Mouse (Mus musculus) lung, embryonic 15.5 days (tissue): Measurements from ENCODE around the gene Tmc5. TPM values are rescaled to one million over a fixed set of nuclear protein-coding genes. Genes with fewer than 3 reads are reported as not detected.

Experiments
- ATAC-seq: fragments of 200-750 bp; cut with Nextera tagmentation; 2 replicates; pipeline ENCODE4 v1.8.0; 2017; ENCODE audit warnings: moderate number of reproducible peaks, borderline replicate concordance; ENCODE audit not compliant: low FRiP score, low TSS enrichment; ENCODE audit errors: extremely low read depth
- H3K27ac ChIP-seq: fragments of 300-500 bp; sonication (generic); 2 replicates; pipeline ENCODE4 v1.5.1; 2015; ENCODE audit warnings: moderate library complexity, mild to moderate bottlenecking, inconsistent platforms
- H3K27me3 ChIP-seq: fragments of 300-500 bp; sonication (generic); 2 replicates; pipeline ENCODE4 v1.6.1; 2015; ENCODE audit warnings: inconsistent platforms
- H3K36me3 ChIP-seq: fragments of 300-500 bp; sonication (generic); 2 replicates; pipeline ENCODE4 v1.6.1; 2015; ENCODE audit warnings: inconsistent platforms
- H3K4me1 ChIP-seq: fragments of 300-500 bp; sonication (generic); 2 replicates; pipeline ENCODE4 v1.6.1; 2015; ENCODE audit warnings: inconsistent platforms
- H3K4me2 ChIP-seq: fragments of 300-500 bp; sonication (generic); 2 replicates; pipeline ENCODE4 v1.6.1; 2015; ENCODE audit warnings: inconsistent platforms, mild to moderate bottlenecking, moderate library complexity
- H3K4me3 ChIP-seq: fragments of 300-500 bp; sonication (generic); 2 replicates; pipeline ENCODE4 v1.5.1; 2015; ENCODE audit warnings: mild to moderate bottlenecking, inconsistent platforms
- H3K9ac ChIP-seq: fragments of 300-500 bp; sonication (generic); 2 replicates; pipeline ENCODE4 v1.6.1; 2015; ENCODE audit warnings: inconsistent platforms
- H3K9me3 ChIP-seq: fragments of 300-500 bp; sonication (generic); 2 replicates; pipeline ENCODE4 v1.6.1; 2016; ENCODE audit warnings: inconsistent platforms
- WGBS: fragments of 180-500 bp; shearing (Covaris S2); methylation state at CpG from one replicate; pipeline ENCODE4 v1.1.7; 2015; 5-methylcytosine and 5-hydroxymethylcytosine counted together
- polyA plus RNA-seq: library from polyadenylated mRNA; unstranded; fragments of >200 nt; fragmentation: Nextera tagmentation; extraction: Ambion mirVana; gene quantifications from 2 replicates; pipeline ENCODE4 v1.2.1, GENCODE M21; 2015

The Tmc5 gene
- polyA plus RNA-seq, 1 experiment from 2014 or later: 0.21 TPM

DNA sequence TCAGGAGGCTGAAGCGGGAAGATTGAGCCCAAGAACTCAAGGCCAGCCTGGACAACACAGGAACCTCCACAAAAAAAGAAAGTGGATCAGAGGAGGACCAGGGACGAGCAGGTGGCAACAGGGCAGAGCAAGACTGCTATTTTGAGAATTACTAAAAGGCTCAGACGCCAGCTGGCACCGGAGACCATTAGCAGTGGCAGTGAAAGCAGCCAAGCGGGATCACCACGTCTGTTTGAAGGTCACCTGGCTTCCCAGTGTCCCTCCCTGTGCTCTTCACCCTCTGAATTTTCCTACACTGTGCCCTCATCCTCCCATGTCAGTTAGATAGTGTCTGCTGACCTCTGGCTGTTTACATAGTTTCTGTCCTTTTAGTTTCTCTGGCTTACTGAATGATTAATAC lies 11.2 kb upstream of the Tmc5 start:
- no peak overlapping the region for H3K4me3 ChIP-seq
- no peak overlapping the region for H3K27ac ChIP-seq
- H3K9ac ChIP-seq: no peak overlapping the region
- H3K27me3 ChIP-seq: no peaks in the 10 kb centered on the region
- ATAC-seq: no peak
- no peaks in the 10 kb centered on the region for H3K9me3 ChIP-seq
- no peak overlapping the region for H3K4me2 ChIP-seq
- no peaks in the 10 kb centered on the region for H3K36me3 ChIP-seq
- peaks cover 10% of the 10 kb centered on the region; the same call in 1 of the 2 replicates for H3K4me1 ChIP-seq
- 60% methylated on average over 6 of the region's 6 CpGs for WGBS

- Histone ChIP-seq H3K9me3 (no peaks in the 10 kb centered on the region), H3K27me3 (peaks cover 12% of the 10 kb centered on the region; the same call in 1 of the 2 replicates), H3K4me3 (no peak overlapping the region), H3K9ac (no peak overlapping the region), H3K27ac (no peak overlapping the region), H3K4me1 (peaks cover 19% of the 10 kb centered on the region), H3K4me2 (no peak overlapping the region), H3K36me3 (no peaks in the 10 kb centered on the region)
- ATAC-seq: no peak
- 86% methylated on average over 5 of the region's 5 CpGs for WGBS
Observed at GRCm38 (mm10) chr7:118590726-118591305, 6.3 kb upstream of the Tmc5 start.

GRCm38 (mm10) chr7:118592146-118592545 lies 5.0 kb upstream of the Tmc5 start:
- ATAC-seq: no peak
- WGBS: 40% methylated on average over 6 of the region's 6 CpGs

GRCm38 (mm10) chr7:118593567-118594407 lies 3.3 kb upstream of the Tmc5 start:
- peaks cover 26% of the 10 kb centered on the region for H3K4me1 ChIP-seq
- H3K4me2 ChIP-seq: no peak overlapping the region
- 0 out of 2 replicates have a peak overlapping the region, but pooled peaks have one; percentile 24 for H3K27ac ChIP-seq
- WGBS: 13% methylated on average over 9 of the region's 9 CpGs
- H3K9me3 ChIP-seq: no peaks in the 10 kb centered on the region
- H3K9ac ChIP-seq: no peak overlapping the region
- H3K36me3 ChIP-seq: no peaks in the 10 kb centered on the region
- ATAC-seq: peak; percentile 41; the same call in 1 of the 2 replicates
- H3K4me3 ChIP-seq: no peak overlapping the region
- H3K27me3 ChIP-seq: peaks cover 38% of the 10 kb centered on the region

More at GRCm38 (mm10) chr7:118592146-118592545, 5.0 kb upstream of the Tmc5 start:
- no peak overlapping the region for H3K4me3 ChIP-seq
- H3K4me1 ChIP-seq: peaks cover 23% of the 10 kb centered on the region
- H3K9me3 ChIP-seq: no peaks in the 10 kb centered on the region
- H3K9ac ChIP-seq: no peak overlapping the region
- no peaks in the 10 kb centered on the region for H3K36me3 ChIP-seq
- H3K4me2 ChIP-seq: no peak overlapping the region
- H3K27me3 ChIP-seq: peaks cover 24% of the 10 kb centered on the region
- no peak overlapping the region for H3K27ac ChIP-seq

DNA sequence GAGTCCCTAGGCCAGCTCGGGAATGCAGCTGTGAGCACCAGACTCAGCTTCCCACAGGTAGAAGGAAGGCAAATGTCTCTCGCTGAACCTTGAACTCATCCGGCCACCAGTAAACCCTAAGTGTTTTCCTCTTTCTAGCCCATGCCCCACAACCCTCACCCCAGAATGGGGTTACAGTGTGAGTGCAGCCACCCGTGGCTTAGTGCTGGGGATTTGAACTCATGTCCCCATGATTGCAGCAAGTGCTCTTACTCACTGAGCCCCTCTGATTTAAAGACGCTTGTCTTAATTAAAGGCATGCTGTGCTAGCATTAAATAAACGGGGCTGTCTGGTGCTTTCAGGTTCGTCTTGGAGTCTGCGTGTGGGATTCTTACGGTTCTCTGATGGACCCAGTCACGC lies 2.5 kb upstream of the Tmc5 start:
- 0 out of 2 replicates have a peak overlapping the region, but pooled peaks have one; percentile 12 for H3K4me3 ChIP-seq
- H3K27me3 ChIP-seq: peaks cover 44% of the 10 kb centered on the region
- no peaks in the 10 kb centered on the region for H3K9me3 ChIP-seq
- peaks cover 26% of the 10 kb centered on the region for H3K4me1 ChIP-seq
- no peak overlapping the region for H3K27ac ChIP-seq
- ATAC-seq: no peak
- no peaks in the 10 kb centered on the region for H3K36me3 ChIP-seq
- 30% methylated on average over 10 of the region's 10 CpGs for WGBS
- peak overlapping the region; percentile 51 for H3K4me2 ChIP-seq
- no peak overlapping the region for H3K9ac ChIP-seq

GRCm38 (mm10) chr7:118595228-118595627 lies 1.9 kb upstream of the Tmc5 start:
- Histone ChIP-seq H3K27me3 (peaks cover 47% of the 10 kb centered on the region), H3K4me2 (peak overlapping the region; percentile 51), H3K4me1 (peaks cover 26% of the 10 kb centered on the region), H3K4me3 (peak overlapping the region; percentile 12; the same call in 1 of the 2 replicates), H3K9me3 (no peaks in the 10 kb centered on the region), H3K27ac (no peak overlapping the region), H3K9ac (no peak overlapping the region), H3K36me3 (no peaks in the 10 kb centered on the region)
- WGBS: 3% methylated on average over 14 of the region's 14 CpGs
- peak; percentile 29; the same call in 1 of the 2 replicates for ATAC-seq

DNA sequence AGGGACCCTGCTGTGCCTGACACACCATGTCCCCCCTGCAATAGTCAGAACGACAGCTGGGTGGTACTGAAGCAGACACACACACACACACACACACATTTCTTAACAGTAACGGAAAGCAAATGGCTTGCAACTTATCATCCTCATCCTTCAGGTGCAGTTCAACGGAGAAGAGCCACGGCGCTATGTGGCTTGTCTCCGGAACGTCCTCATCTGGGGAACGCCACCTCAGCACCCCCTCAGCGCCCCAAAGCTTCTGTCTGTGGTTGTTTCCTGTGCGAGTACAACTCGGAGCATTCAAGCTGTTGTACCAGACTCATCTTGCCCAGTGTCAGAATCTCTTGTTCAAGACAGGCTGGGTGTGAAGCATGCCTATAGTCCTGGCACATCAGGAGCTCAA lies 826 bp upstream of the Tmc5 start:
- H3K9ac ChIP-seq: no peak overlapping the region
- no peaks in the 10 kb centered on the region for H3K9me3 ChIP-seq
- no peak overlapping the region for H3K4me3 ChIP-seq
- H3K4me1 ChIP-seq: peaks cover 26% of the 10 kb centered on the region
- no peak overlapping the region for H3K4me2 ChIP-seq
- no peak for ATAC-seq
- H3K27me3 ChIP-seq: peaks cover 47% of the 10 kb centered on the region
- H3K36me3 ChIP-seq: no peaks in the 10 kb centered on the region
- H3K27ac ChIP-seq: no peak overlapping the region
- 76% methylated on average over 11 of the region's 11 CpGs for WGBS

DNA sequence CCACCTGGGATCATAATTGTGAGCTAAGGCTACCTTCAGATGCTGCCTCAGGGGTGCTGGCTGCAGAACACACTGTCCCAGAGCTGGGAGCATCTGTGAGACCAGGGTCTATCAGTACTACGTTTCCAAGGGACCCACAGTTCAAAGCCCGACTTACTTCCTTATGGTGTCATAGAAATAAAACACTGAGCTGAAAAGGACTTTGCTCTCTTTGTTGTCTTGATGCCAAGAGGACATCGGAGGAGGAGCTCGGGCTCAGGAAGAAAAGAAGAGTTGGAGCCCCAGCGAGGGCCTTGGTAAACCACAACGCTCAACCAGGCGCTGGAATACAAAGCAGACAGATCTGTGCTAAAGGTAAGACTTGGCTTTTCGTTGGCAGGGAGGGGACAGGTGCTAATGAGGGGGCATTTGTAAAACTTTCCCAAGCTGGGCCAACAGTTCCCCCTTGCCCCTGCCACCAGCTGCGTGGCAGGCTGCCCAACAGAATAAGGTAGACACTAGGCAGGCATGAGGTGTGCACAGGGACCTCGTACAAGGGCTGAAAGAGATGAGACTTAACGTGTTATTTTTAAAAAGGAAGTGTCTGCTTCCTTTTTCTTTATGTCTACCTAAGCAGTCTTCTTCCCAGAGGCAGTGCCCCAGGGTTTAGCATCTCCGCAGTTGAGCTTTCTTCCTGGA lies 3.0 kb downstream of the Tmc5 start:
- ATAC-seq: no peak
- Histone ChIP-seq H3K9me3 (no peaks in the 10 kb centered on the region), H3K36me3 (no peaks in the 10 kb centered on the region), H3K27me3 (peaks cover 40% of the 10 kb centered on the region), H3K4me1 (peaks cover 16% of the 10 kb centered on the region), H3K4me2 (no peak overlapping the region), H3K4me3 (no peak overlapping the region), H3K27ac (no peak overlapping the region), H3K9ac (no peak overlapping the region)
- WGBS: 69% methylated on average over 12 of the region's 12 CpGs

DNA sequence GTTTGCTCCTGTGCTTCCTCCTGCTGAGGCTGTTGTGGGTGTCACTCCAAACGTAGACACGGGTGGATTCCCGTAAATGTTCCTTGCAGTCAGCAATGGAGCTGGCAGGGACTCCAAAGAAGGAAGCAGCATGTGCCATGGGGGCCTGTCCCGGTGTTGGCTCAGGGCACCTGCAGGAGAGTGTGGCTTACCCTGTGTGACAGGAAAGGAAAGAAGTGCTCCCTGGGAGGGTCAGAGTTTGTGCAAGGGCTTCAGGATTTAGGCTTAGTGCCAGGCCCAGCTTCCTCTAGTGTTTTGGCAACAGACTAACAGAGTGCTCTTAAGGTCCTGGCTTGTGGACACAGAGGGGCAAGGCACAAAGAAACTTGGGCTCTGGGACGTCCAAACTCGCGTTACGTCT lies 7.7 kb downstream of the Tmc5 start:
- Histone ChIP-seq H3K9ac (no peak overlapping the region), H3K27me3 (peaks cover under 1% of the 10 kb centered on the region; the same call in 1 of the 2 replicates), H3K4me2 (no peak overlapping the region), H3K9me3 (no peaks in the 10 kb centered on the region), H3K27ac (no peak overlapping the region; the same call in 1 of the 2 replicates), H3K4me1 (peaks cover 6% of the 10 kb centered on the region; the same call in 1 of the 2 replicates), H3K36me3 (no peaks in the 10 kb centered on the region), H3K4me3 (no peak overlapping the region)
- WGBS: 56% methylated on average over 8 of the region's 8 CpGs
- ATAC-seq: peak; percentile 57

GRCm38 (mm10) chr7:118609815-118610214 lies 12.7 kb downstream of the Tmc5 start:
- Histone ChIP-seq H3K4me3 (no peak overlapping the region), H3K9me3 (no peaks in the 10 kb centered on the region), H3K27ac (no peak overlapping the region), H3K9ac (no peak overlapping the region), H3K4me1 (peaks cover 7% of the 10 kb centered on the region; the same call in 1 of the 2 replicates), H3K36me3 (no peaks in the 10 kb centered on the region), H3K4me2 (no peak overlapping the region), H3K27me3 (no peaks in the 10 kb centered on the region)
- WGBS: 76% methylated on average over 7 of the region's 7 CpGs
- no peak for ATAC-seq

GRCm38 (mm10) chr7:118610721-118611120 lies 13.6 kb downstream of the Tmc5 start:
- H3K4me2 ChIP-seq: no peak overlapping the region
- WGBS: 80% methylated on average over 13 of the region's 13 CpGs
- H3K9ac ChIP-seq: no peak overlapping the region
- H3K9me3 ChIP-seq: no peaks in the 10 kb centered on the region
- no peak overlapping the region for H3K4me3 ChIP-seq
- 0 out of 2 replicates have a peak, but pooled peaks cover 3% of the 10 kb centered on the region for H3K4me1 ChIP-seq
- no peak overlapping the region for H3K27ac ChIP-seq
- no peaks in the 10 kb centered on the region for H3K36me3 ChIP-seq
- ATAC-seq: no peak
- no peaks in the 10 kb centered on the region for H3K27me3 ChIP-seq
